Comparison of ENCODE assay signal across 7 mouse cellular contexts in the genomic region with DNA sequence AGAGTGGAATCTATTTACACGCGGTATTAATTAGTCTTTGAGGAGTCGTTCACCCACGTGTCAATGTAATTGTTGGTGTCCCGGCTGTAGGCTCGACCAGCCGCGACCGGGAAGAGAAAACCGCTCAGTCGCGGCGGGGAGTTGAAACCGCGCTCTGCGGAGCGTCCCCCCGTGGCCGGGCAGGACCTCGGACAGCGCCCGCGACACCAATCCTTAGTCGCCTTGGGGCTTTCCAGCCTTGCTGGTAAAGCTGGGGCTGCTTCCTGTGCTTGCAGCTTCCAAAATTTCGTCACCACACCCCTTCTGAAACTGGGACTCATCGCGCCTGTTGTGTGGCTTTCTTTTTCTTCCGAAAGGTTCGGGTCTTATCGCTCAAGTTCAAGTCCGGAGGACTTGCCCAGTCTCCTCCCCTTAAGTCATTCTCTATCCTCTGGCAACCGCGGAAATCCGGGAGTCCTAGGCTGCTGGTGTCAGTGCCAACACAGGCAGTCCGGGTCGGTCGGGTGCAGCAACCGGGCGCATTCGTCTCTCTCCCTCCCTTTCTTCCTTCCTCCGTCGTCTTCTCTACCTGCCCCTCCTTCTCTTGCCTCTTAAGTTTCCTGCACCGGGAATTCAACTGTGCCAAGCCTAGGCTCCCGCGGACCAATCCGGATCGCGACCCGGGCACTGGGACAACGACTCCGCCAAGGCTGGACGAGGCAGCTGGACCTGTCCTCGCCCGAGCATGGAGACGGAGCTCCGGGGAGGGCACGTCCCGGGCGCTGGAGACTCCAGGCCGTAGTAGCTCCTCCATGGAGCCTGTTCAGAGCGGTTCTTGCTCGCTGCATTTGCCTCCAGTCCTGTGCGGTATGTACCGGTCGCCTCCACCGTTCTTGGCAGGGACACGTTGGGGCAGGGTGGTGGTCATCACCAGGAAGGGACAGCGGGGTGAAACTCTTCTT. TPM values are rescaled to one million over a fixed set of nuclear protein-coding genes. Genes with fewer than 3 reads are reported as not detected.
DNase-seq lines count a peak whose midpoint lies in the region; ATAC-seq and TF ChIP-seq lines count a peak whose summit lies in the region.

No protein-coding gene starts in this region.

- H3K27me3 ChIP-seq in cerebellum, adult 2 months (ENCODE audit: control insufficient read depth, insufficient read depth, low read length) = peaks cover 3% of the 10 kb centered on the region; the same call in 1 of the 2 replicates
- H3K27me3 ChIP-seq in forebrain, embryonic 15.5 days = peaks cover 38% of the 10 kb centered on the region
- peaks cover 56% of the 10 kb centered on the region for H3K27me3 ChIP-seq in intestine, embryonic 16.5 days (replicated peaks; ENCODE audit: control insufficient read depth, insufficient read depth, low read length)
- peaks cover 63% of the 10 kb centered on the region for H3K27me3 ChIP-seq in liver, postnatal 0 days (ENCODE audit: insufficient read depth, low read length)

- H3K27ac ChIP-seq in cerebellum, adult 2 months (ENCODE audit: insufficient read depth, low read length) = no peak overlapping the region
- H3K27ac ChIP-seq in forebrain, embryonic 15.5 days (replicated peaks) = peak overlapping the region; percentile 81
- H3K27ac ChIP-seq in intestine, embryonic 16.5 days (ENCODE audit: low read length) = no peak overlapping the region
- no peak overlapping the region for H3K27ac ChIP-seq in liver, postnatal 0 days (ENCODE audit: low read depth)

- WGBS in cerebellum, adult 2 months = under 1% methylated on average over 68 of the region's 68 CpGs
- WGBS in forebrain, embryonic 15.5 days = under 1% methylated on average over 68 of the region's 68 CpGs
- 1% methylated on average over 68 of the region's 68 CpGs for WGBS in intestine, embryonic 16.5 days
- 1% methylated on average over 62 of the region's 68 CpGs for WGBS in liver, postnatal 0 days (ENCODE audit: insufficient replicate concordance)

- TF ChIP-seq POLR2A in cerebellum, adult 2 months (IDR thresholded peaks at IDR 0.05; ENCODE audit: borderline replicate concordance, insufficient read depth, low read length) = no peak

- no peaks in the 10 kb centered on the region for H3K36me3 ChIP-seq in forebrain, embryonic 15.5 days
- no peaks in the 10 kb centered on the region for H3K36me3 ChIP-seq in intestine, embryonic 16.5 days (ENCODE audit: control insufficient read depth, insufficient read depth, low read length)
- no peaks in the 10 kb centered on the region for H3K36me3 ChIP-seq in liver, postnatal 0 days (replicated peaks; ENCODE audit: insufficient read depth, low read length)

- peak; percentile 62 for ATAC-seq in forebrain, embryonic 15.5 days (replicated peaks)
- ATAC-seq in intestine, embryonic 16.5 days = peak; percentile 75
- ATAC-seq in liver, postnatal 0 days = no peak; the same call in 1 of the 2 replicates

- peak overlapping the region; percentile 94 for H3K4me2 ChIP-seq in forebrain, embryonic 15.5 days (replicated peaks)
- peak overlapping the region; percentile 44 for H3K4me2 ChIP-seq in intestine, embryonic 16.5 days (ENCODE audit: low read depth, low read length)
- peak overlapping the region; percentile 0; the same call in 1 of the 2 replicates for H3K4me2 ChIP-seq in liver, postnatal 0 days (ENCODE audit: low read depth, low read length)

- no peaks in the 10 kb centered on the region for H3K9me3 ChIP-seq in forebrain, embryonic 15.5 days
- H3K9me3 ChIP-seq in intestine, embryonic 16.5 days (ENCODE audit: control insufficient read depth, low read length) = no peaks in the 10 kb centered on the region
- no peaks in the 10 kb centered on the region for H3K9me3 ChIP-seq in liver, postnatal 0 days (ENCODE audit: low read length)

- H3K9ac ChIP-seq in forebrain, embryonic 15.5 days (replicated peaks) = peak overlapping the region; percentile 60
- H3K9ac ChIP-seq in intestine, embryonic 16.5 days (ENCODE audit: low read depth, low read length) = no peak overlapping the region
- no peak overlapping the region for H3K9ac ChIP-seq in liver, postnatal 0 days (replicated peaks)

- H3K4me3 ChIP-seq in cerebellum, adult 2 months (replicated peaks; ENCODE audit: insufficient read depth, low read depth, low read length) = peak overlapping the region; percentile 47
- peak overlapping the region; percentile 53 for H3K4me3 ChIP-seq in forebrain, embryonic 15.5 days
- H3K4me3 ChIP-seq in intestine, embryonic 16.5 days (ENCODE audit: low read length) = peak overlapping the region; percentile 26
- H3K4me3 ChIP-seq in liver, postnatal 0 days (ENCODE audit: low read depth, low read length) = peak overlapping the region; percentile 3; the same call in 1 of the 2 replicates

- no peak for TF ChIP-seq EP300 in liver, postnatal 0 days (IDR thresholded peaks at IDR 0.05; ENCODE audit: low read depth)

- no peak for TF ChIP-seq CTCF in cerebellum, adult 2 months (IDR thresholded peaks at IDR 0.05; ENCODE audit: borderline replicate concordance, insufficient read depth, low read depth, low read length)
- no peak for TF ChIP-seq CTCF in liver, postnatal 0 days (IDR thresholded peaks at IDR 0.05; ENCODE audit: low read depth)

- H3K4me1 ChIP-seq in cerebellum, adult 2 months (ENCODE audit: control insufficient read depth, insufficient read depth, low read length) = no peaks in the 10 kb centered on the region
- H3K4me1 ChIP-seq in forebrain, embryonic 15.5 days = peaks cover 49% of the 10 kb centered on the region
- H3K4me1 ChIP-seq in intestine, embryonic 16.5 days (ENCODE audit: control insufficient read depth, insufficient read depth, low read length) = peaks cover 3% of the 10 kb centered on the region; the same call in 1 of the 2 replicates
- H3K4me1 ChIP-seq in liver, postnatal 0 days (ENCODE audit: insufficient read depth) = peaks cover 6% of the 10 kb centered on the region; the same call in 1 of the 2 replicates

- DNase-seq in thymus, postnatal 25 days = peak; percentile 10
- no peak for DNase-seq in thymus, postnatal 10 days (ENCODE audit: low spot score in 2 of 2)
- peak; percentile 43 to 67 for DNase-seq in cerebellum, adult 2 months
- peak; percentile 50 for DNase-seq in liver, postnatal 0 days
- peak; percentile 62 for DNase-seq in right cerebral cortex, postnatal 4 days

RNA-seq across cellular contexts. Expression of a gene that starts 0.5 kb away (rescaled TPM):
- polyA plus RNA-seq in cerebellum, adult 2 months (2012; rRNA removed) = 22.5 and 24.7 TPM in 2 replicates
- polyA plus RNA-seq in forebrain, embryonic 15.5 days (2015; fragmentation: Nextera tagmentation; extraction: Ambion mirVana) = 40.1 and 42.9 TPM in 2 replicates
- polyA plus RNA-seq in intestine, embryonic 16.5 days (2015; fragmentation: Nextera tagmentation; extraction: Ambion mirVana) = 0.11 and 0.34 TPM in 2 replicates
- not detected in 2 replicates for polyA plus RNA-seq in liver, postnatal 0 days (2015; fragmentation: Nextera tagmentation; extraction: Ambion mirVana)

Comparison
In these comparisons a context has a peak if more than half of its experiments do, and no peak if none do; other contexts are left out.
1. DNase-seq: peak in thymus, postnatal 25 days (single experiment), cerebellum, adult 2 months (2 of 2), liver, postnatal 0 days (single experiment) and right cerebral cortex, postnatal 4 days (single experiment); none in thymus, postnatal 10 days (0 of 2).
2. H3K4me3 ChIP-seq: peak in every context shown above with its lines; median percentile 53 in forebrain, embryonic 15.5 days; 47 in cerebellum, adult 2 months; 26 in intestine, embryonic 16.5 days; 3 in liver, postnatal 0 days.
3. H3K4me2 ChIP-seq: peak in every context shown above with its lines; median percentile 94 in forebrain, embryonic 15.5 days; 44 in intestine, embryonic 16.5 days; 0 in liver, postnatal 0 days.
4. RNA of a gene that starts 0.5 kb away (polyA plus RNA-seq): 40.1 to 42.9 TPM in forebrain, embryonic 15.5 days and 22.5 to 24.7 TPM in cerebellum, adult 2 months; 0.11 to 0.34 TPM in intestine, embryonic 16.5 days and not detected in liver, postnatal 0 days; every median in the first group is over 10 times any median in the second.